Mouse (Mus musculus) cerebellum, adult (tissue): ENCODE data around the gene Col9a2.

Source experiments
- ATAC-seq: cut with Nextera tagmentation; 2 replicates; pipeline ENCODE4 v1.9.2; 2017; ENCODE audit warnings: mild to moderate bottlenecking, moderate library complexity, mixed read lengths; ENCODE audit not compliant: insufficient number of reproducible peaks, low FRiP score, low TSS enrichment

The Col9a2 gene

DNA sequence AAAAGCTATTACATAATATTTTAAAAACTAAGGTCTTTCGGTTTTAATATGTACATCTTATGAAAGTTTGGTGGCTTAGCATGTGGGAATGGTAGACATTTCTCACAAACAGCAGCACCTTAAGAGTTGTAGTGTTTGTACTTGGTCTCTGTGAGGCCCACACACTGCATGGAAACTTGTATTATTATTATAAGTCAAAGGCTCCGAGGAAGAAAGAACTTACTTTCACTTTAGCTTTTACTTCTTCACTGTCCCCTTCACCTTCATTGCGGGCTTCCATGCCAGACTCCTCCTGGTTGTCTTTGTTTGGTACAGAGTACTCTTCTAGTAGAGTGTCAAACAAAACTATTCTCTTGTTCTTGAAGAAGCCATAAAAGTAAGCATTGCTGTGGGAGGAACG lies 35.1 kb downstream of the Col9a2 start:
- no peak for ATAC-seq

- ATAC-seq = no peak
These were observed 38.9 kb downstream of the Col9a2 start for GRCm38 (mm10) chr4:121077915-121078646.

DNA sequence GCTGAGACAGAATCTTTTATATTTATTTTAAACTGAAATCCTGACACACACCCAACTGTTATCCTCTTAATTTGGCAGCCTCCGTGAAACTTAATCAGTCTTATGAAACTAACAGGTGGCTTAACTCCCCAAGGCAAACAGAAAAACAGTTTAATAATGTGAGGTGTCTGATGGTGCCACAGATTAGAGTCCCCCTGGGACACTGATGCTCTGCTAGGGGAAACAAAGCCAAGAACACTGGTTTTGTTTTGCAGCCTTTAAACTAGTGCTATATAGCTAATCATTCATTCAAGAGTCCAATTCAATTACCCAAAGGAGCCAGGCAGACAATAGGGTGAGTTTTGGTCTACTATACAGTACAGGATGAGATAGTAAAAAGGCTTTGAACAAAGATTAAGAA lies 41.2 kb downstream of the Col9a2 start:
- ATAC-seq = no peak

GRCm38 (mm10) chr4:121084506-121084905 lies 45.3 kb downstream of the Col9a2 start:
- ATAC-seq = no peak

DNA sequence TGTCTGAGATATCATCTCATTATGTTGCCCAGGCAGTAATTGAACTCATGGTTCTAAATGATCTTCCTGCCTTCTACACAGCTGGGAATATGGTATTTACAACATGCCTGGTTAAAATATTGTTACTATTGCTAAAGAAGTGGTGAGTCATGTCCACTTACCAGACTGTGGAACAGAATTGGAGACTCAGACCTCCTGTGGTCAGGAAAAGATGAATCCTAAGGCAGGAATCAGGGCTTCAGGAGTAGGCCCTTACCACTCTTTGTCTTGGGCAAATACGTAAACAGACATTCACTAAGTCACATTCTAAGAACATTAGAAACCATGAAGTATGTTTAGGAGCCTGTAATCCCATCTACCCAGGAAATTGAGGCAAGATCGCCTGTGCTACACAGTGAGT lies 49.5 kb downstream of the Col9a2 start:
- ATAC-seq = no peak

DNA sequence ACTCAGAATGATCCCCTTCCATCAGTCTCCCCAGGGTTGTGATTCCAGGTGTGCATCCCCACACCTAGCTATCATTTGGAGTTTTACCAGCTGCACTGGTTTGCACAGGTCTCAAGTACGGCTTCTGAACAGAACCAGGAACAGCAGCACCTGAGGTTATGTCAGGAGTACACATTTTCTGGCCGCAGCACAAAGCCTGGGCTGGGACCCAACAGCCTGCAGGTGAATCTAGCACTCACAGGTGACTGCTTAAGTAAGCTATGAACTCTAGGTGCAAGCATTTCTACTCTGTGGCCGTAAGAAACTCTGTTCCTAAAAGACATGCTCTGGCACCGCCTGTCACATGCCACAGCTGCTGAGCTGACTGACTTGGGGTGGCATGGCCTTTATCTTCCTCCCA lies 51.0 kb downstream of the Col9a2 start:
- ATAC-seq = no peak

DNA sequence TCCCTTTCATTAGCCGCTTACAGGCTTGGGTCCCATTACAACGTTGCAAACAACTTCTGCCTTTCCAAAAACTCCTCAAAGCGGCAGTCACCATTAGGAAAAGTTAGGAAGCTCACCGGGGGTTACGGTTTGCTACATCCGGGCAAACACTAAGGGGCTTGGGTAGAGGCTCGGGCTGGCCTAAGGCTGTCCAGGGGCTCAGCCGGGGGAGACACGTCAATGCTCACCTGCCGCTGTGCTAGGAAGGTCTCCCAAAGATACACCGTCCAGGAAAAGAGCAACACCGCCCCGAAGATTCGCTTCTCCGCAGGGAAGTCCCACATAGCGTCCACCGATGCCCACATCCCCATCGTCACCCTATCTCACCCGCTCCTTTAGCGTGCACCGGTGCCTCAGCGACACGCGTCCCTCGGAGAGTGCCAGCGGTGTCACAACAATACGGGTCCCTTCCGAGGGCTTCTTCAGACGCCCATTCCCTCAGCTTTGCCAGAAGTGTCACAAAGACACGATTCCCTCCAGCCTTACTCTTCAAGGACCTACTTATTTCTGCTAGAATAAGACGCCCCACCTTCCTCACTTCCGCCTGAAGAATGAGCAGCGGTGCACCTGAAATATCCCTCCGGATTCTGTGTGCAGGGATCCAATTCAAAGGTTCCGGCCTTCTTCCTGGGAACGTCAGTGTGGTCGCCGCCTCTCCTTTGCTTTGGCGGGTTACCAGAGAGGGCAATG lies 58.6 kb downstream of the Col9a2 start, which contains the start of gene Zmpste24:
Gene Zmpste24, minus strand, starts transcription at position 592 of the 729 bp plus-strand sequence.
- peak; percentile 83 for ATAC-seq

GRCm38 (mm10) chr4:121103304-121103703 lies 64.1 kb downstream of the Col9a2 start:
- no peak for ATAC-seq
